Mouse (Mus musculus): ENCODE results near the gene Bdkrb1. TPM values are rescaled to one million over a fixed set of nuclear protein-coding genes. Genes with fewer than 3 reads are reported as not detected.

The Bdkrb1 gene
- polyA plus RNA-seq, 2 experiments = not detected

GRCm38 (mm10) chr12:105584851-105585250 is 18.0 kb upstream of the Bdkrb1 start:
- H3K27ac ChIP-seq = no peak overlapping the region
- DNase-seq (ENCODE audit: low read depth in 3 of 3, low spot score in 3 of 3) (peak; percentile 12 to 32 (median 31)), ATAC-seq (ENCODE audit: insufficient read depth) (no peak)
- peaks cover 7% of the 10 kb centered on the region in 2 experiments for H3K4me1 ChIP-seq (replicated peaks; ENCODE audit: control insufficient read depth in 2 of 2, insufficient read depth in 2 of 2, low read length in 1 of 2)
- H3K4me2 ChIP-seq (ENCODE audit: low read depth) = no peak overlapping the region
- H3K27me3 ChIP-seq (ENCODE audit: control insufficient read depth, insufficient read depth, low read length) = no peaks in the 10 kb centered on the region
- no peaks in the 10 kb centered on the region for H3K36me3 ChIP-seq (replicated peaks; ENCODE audit: control insufficient read depth, insufficient read depth, low read depth)
- 13% methylated on average over 12 of the region's 12 CpGs for WGBS (ENCODE audit: insufficient replicate concordance)
- H3K9ac ChIP-seq (replicated peaks) = no peak overlapping the region
- no peak for TF ChIP-seq EP300 (IDR thresholded peaks at IDR 0.05; ENCODE audit: low read depth)
- peak; percentile 97 for TF ChIP-seq CTCF (IDR thresholded peaks at IDR 0.05; ENCODE audit: low read depth)
- no peaks in the 10 kb centered on the region for H3K9me3 ChIP-seq (ENCODE audit: control insufficient read depth, low read length)
- no peak overlapping the region for H3K4me3 ChIP-seq (ENCODE audit: insufficient read depth in 1 of 2, low read depth in 2 of 2, low read length in 2 of 2)

DNA sequence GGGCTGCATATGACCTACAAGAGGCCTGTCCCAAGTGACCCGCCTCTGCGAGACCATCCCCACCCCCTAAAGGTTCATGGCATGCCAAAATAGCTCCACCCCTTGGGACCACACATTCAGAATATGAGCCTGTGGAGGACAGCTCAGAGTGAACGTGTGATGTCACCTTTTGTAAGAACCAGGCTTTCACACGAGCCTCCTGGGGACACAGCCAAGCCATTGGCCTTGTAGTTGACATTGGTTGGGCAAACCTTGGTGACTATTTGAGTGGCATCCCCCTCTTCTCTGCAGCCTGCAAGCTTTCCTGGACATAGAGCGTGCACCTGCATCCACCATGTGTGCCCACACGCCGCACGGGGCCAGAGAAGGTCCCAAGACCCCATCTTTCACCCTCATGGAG is 15.4 kb upstream of the Bdkrb1 start:
- Histone ChIP-seq H3K4me1 (replicated peaks; ENCODE audit: control insufficient read depth in 2 of 2, insufficient read depth in 2 of 2, low read length in 1 of 2) (peaks cover 7% of the 10 kb centered on the region in 2 experiments), H3K9ac (replicated peaks) (no peak overlapping the region), H3K4me3 (ENCODE audit: insufficient read depth in 1 of 2, low read depth in 2 of 2, low read length in 2 of 2) (no peak overlapping the region), H3K36me3 (replicated peaks; ENCODE audit: control insufficient read depth, insufficient read depth, low read depth) (no peaks in the 10 kb centered on the region), H3K4me2 (ENCODE audit: low read depth) (no peak overlapping the region), H3K27ac (no peak overlapping the region), H3K27me3 (ENCODE audit: control insufficient read depth, insufficient read depth, low read length) (no peaks in the 10 kb centered on the region), H3K9me3 (ENCODE audit: control insufficient read depth, low read length) (no peaks in the 10 kb centered on the region)
- 66% methylated on average over 8 of the region's 8 CpGs for WGBS (ENCODE audit: insufficient replicate concordance)
- DNase-seq (ENCODE audit: low read depth in 3 of 3, low spot score in 3 of 3) = no peak
- no peak for ATAC-seq (ENCODE audit: insufficient read depth)
- TF ChIP-seq CTCF (IDR thresholded peaks at IDR 0.05; ENCODE audit: low read depth) (no peak), EP300 (IDR thresholded peaks at IDR 0.05; ENCODE audit: low read depth) (no peak)

GRCm38 (mm10) chr12:105590786-105591185 is 12.1 kb upstream of the Bdkrb1 start:
- 56% methylated on average over 7 of the region's 7 CpGs for WGBS (ENCODE audit: insufficient replicate concordance)
- Histone ChIP-seq H3K4me2 (ENCODE audit: low read depth) (no peak overlapping the region), H3K4me1 (replicated peaks; ENCODE audit: control insufficient read depth in 2 of 2, insufficient read depth in 2 of 2, low read length in 1 of 2) (no peaks in the 10 kb centered on the region), H3K9me3 (ENCODE audit: control insufficient read depth, low read length) (no peaks in the 10 kb centered on the region), H3K4me3 (ENCODE audit: insufficient read depth in 1 of 2, low read depth in 2 of 2, low read length in 2 of 2) (no peak overlapping the region), H3K36me3 (replicated peaks; ENCODE audit: control insufficient read depth, insufficient read depth, low read depth) (no peaks in the 10 kb centered on the region), H3K9ac (replicated peaks) (no peak overlapping the region), H3K27me3 (ENCODE audit: control insufficient read depth, insufficient read depth, low read length) (no peaks in the 10 kb centered on the region), H3K27ac (no peak overlapping the region)
- ATAC-seq (ENCODE audit: insufficient read depth) (no peak), DNase-seq (ENCODE audit: low read depth in 3 of 3, low spot score in 3 of 3) (no peak)
- TF ChIP-seq EP300 (IDR thresholded peaks at IDR 0.05; ENCODE audit: low read depth) (no peak), CTCF (IDR thresholded peaks at IDR 0.05; ENCODE audit: low read depth) (no peak)

DNA sequence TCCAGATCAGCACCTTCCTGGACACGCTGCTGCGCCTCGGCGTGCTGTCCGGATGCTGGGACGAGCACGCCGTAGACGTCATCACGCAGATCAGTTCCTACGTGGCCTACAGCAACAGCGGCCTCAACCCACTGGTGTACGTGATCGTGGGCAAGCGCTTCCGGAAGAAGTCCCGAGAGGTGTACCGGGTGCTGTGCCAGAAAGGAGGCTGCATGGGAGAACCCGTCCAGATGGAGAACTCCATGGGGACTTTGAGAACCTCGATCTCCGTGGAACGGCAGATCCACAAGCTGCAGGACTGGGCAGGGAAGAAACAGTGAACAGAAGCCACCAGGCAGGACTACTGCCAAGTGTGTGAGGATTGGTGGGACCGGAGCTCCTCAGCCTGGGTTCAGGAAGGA is 10.5 kb upstream of the Bdkrb1 start:
- no peak overlapping the region for H3K27ac ChIP-seq
- no peaks in the 10 kb centered on the region for H3K4me1 ChIP-seq (replicated peaks; ENCODE audit: control insufficient read depth in 2 of 2, insufficient read depth in 2 of 2, low read length in 1 of 2)
- 77% methylated on average over 23 of the region's 23 CpGs for WGBS (ENCODE audit: insufficient replicate concordance)
- no peaks in the 10 kb centered on the region for H3K27me3 ChIP-seq (ENCODE audit: control insufficient read depth, insufficient read depth, low read length)
- H3K36me3 ChIP-seq (replicated peaks; ENCODE audit: control insufficient read depth, insufficient read depth, low read depth) = no peaks in the 10 kb centered on the region
- no peak overlapping the region for H3K4me3 ChIP-seq (ENCODE audit: insufficient read depth in 1 of 2, low read depth in 2 of 2, low read length in 2 of 2)
- TF ChIP-seq CTCF (IDR thresholded peaks at IDR 0.05; ENCODE audit: low read depth) (no peak), EP300 (IDR thresholded peaks at IDR 0.05; ENCODE audit: low read depth) (no peak)
- ATAC-seq (ENCODE audit: insufficient read depth) (no peak), DNase-seq (ENCODE audit: low read depth in 3 of 3, low spot score in 3 of 3) (no peak)
- H3K9ac ChIP-seq (replicated peaks) = no peak overlapping the region
- H3K4me2 ChIP-seq (ENCODE audit: low read depth) = no peak overlapping the region
- no peaks in the 10 kb centered on the region for H3K9me3 ChIP-seq (ENCODE audit: control insufficient read depth, low read length)

GRCm38 (mm10) chr12:105593471-105593870 is 9.4 kb upstream of the Bdkrb1 start:
- no peak for TF ChIP-seq CTCF (IDR thresholded peaks at IDR 0.05; ENCODE audit: low read depth)
- no peak for TF ChIP-seq EP300 (IDR thresholded peaks at IDR 0.05; ENCODE audit: low read depth)
- H3K4me3 ChIP-seq (ENCODE audit: insufficient read depth in 1 of 2, low read depth in 2 of 2, low read length in 2 of 2) = no peak overlapping the region
- no peaks in the 10 kb centered on the region for H3K9me3 ChIP-seq (ENCODE audit: control insufficient read depth, low read length)
- H3K9ac ChIP-seq (replicated peaks) = no peak overlapping the region
- ATAC-seq (ENCODE audit: insufficient read depth) (no peak), DNase-seq (ENCODE audit: low read depth in 3 of 3, low spot score in 3 of 3) (no peak)
- H3K4me2 ChIP-seq (ENCODE audit: low read depth) = no peak overlapping the region
- no peaks in the 10 kb centered on the region for H3K4me1 ChIP-seq (replicated peaks; ENCODE audit: control insufficient read depth in 2 of 2, insufficient read depth in 2 of 2, low read length in 1 of 2)
- no peak overlapping the region for H3K27ac ChIP-seq
- no peaks in the 10 kb centered on the region for H3K27me3 ChIP-seq (ENCODE audit: control insufficient read depth, insufficient read depth, low read length)
- H3K36me3 ChIP-seq (replicated peaks; ENCODE audit: control insufficient read depth, insufficient read depth, low read depth) = no peaks in the 10 kb centered on the region
- WGBS (ENCODE audit: insufficient replicate concordance) = 53% methylated on average over 4 of the region's 4 CpGs
